Mouse (Mus musculus): Measurements from ENCODE around the gene Slc8a2. TPM values are rescaled to one million over a fixed set of nuclear protein-coding genes. Genes with fewer than 3 reads are reported as not detected.

Slc8a2 gene
- total and polyA plus RNA-seq, 2 experiments from 2014 or later: 1.1 to 76.0 TPM

- no peak overlapping the region for H3K4me2 ChIP-seq (ENCODE audit: low read depth, low read length, poor library complexity, severe bottlenecking)
- H3K36me3 ChIP-seq (ENCODE audit: insufficient read depth, low read length): peaks cover 82% of the 10 kb centered on the region
- no peaks in the 10 kb centered on the region for H3K9me3 ChIP-seq (ENCODE audit: low read length)
- WGBS: 95% methylated on average over 13 of the region's 13 CpGs
- no peaks in the 10 kb centered on the region for H3K4me1 ChIP-seq (ENCODE audit: insufficient read depth, low read length)
- no peak overlapping the region for H3K27ac ChIP-seq (ENCODE audit: low read depth, low read length)
- no peaks in the 10 kb centered on the region for H3K27me3 ChIP-seq (ENCODE audit: insufficient read depth, low read length)
- TF ChIP-seq CTCF (IDR thresholded peaks at IDR 0.05): no peak
- DNase-seq (ENCODE audit: low spot score) (no peak), ATAC-seq (ENCODE audit: low FRiP score) (no peak)
- H3K9ac ChIP-seq (replicated peaks; ENCODE audit: low read length, poor library complexity, severe bottlenecking): no peak overlapping the region
- no peak overlapping the region for H3K4me3 ChIP-seq (ENCODE audit: low read depth, low read length)
Observed at GRCm38 (mm10) chr7:16203505-16203903, 73.9 kb downstream of the Slc8a2 start.

DNA sequence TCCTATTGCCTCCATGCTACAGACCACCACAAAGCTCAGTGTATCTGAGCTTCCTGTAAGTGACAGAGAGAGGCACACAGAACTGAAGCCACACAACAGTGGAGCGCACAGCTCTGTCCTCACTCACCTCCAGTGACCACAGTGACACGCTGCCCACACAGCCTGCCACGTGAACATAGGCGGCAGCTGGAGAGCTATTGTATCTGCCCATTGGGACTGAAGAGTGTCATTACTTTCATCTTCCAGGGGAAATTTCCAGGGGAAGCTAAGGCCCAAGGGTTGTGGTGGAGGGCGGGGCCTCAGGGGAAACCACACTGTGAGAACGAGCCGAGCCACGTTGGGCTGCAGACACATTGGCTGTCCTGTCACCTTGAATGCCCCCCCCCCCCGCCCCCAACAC, 75.2 kb downstream of the Slc8a2 start:
- no peak for ATAC-seq (ENCODE audit: low FRiP score)
- no peaks in the 10 kb centered on the region for H3K4me1 ChIP-seq (ENCODE audit: insufficient read depth, low read length)
- no peak for TF ChIP-seq CTCF (IDR thresholded peaks at IDR 0.05)

GRCm38 (mm10) chr7:16207076-16207475, 77.5 kb downstream of the Slc8a2 start:
- H3K9ac ChIP-seq (replicated peaks; ENCODE audit: low read length, poor library complexity, severe bottlenecking): no peak overlapping the region
- H3K27me3 ChIP-seq (ENCODE audit: insufficient read depth, low read length): no peaks in the 10 kb centered on the region
- no peak overlapping the region for H3K27ac ChIP-seq (ENCODE audit: low read depth, low read length)
- H3K4me1 ChIP-seq (ENCODE audit: insufficient read depth, low read length): no peaks in the 10 kb centered on the region
- H3K36me3 ChIP-seq (ENCODE audit: insufficient read depth, low read length): peaks cover 74% of the 10 kb centered on the region
- H3K4me2 ChIP-seq (ENCODE audit: low read depth, low read length, poor library complexity, severe bottlenecking): no peak overlapping the region
- H3K9me3 ChIP-seq (ENCODE audit: low read length): no peaks in the 10 kb centered on the region
- 90% methylated on average over 7 of the region's 7 CpGs for WGBS
- H3K4me3 ChIP-seq (ENCODE audit: low read depth, low read length): no peak overlapping the region
- ATAC-seq (ENCODE audit: low FRiP score) (no peak), DNase-seq (ENCODE audit: low spot score) (no peak)
- no peak for TF ChIP-seq CTCF (IDR thresholded peaks at IDR 0.05)

More for the DNA sequence above, 75.2 kb downstream of the Slc8a2 start:
- 86% methylated on average over 9 of the region's 9 CpGs for WGBS
- Histone ChIP-seq H3K27ac (ENCODE audit: low read depth, low read length) (no peak overlapping the region), H3K9me3 (ENCODE audit: low read length) (no peaks in the 10 kb centered on the region), H3K4me2 (ENCODE audit: low read depth, low read length, poor library complexity, severe bottlenecking) (no peak overlapping the region), H3K4me3 (ENCODE audit: low read depth, low read length) (no peak overlapping the region), H3K36me3 (ENCODE audit: insufficient read depth, low read length) (peaks cover 75% of the 10 kb centered on the region), H3K9ac (replicated peaks; ENCODE audit: low read length, poor library complexity, severe bottlenecking) (no peak overlapping the region), H3K27me3 (ENCODE audit: insufficient read depth, low read length) (no peaks in the 10 kb centered on the region)
- no peak for DNase-seq (ENCODE audit: low spot score)

- Histone ChIP-seq H3K9ac (replicated peaks; ENCODE audit: low read length, poor library complexity, severe bottlenecking) (no peak overlapping the region), H3K4me2 (ENCODE audit: low read depth, low read length, poor library complexity, severe bottlenecking) (no peak overlapping the region), H3K36me3 (ENCODE audit: insufficient read depth, low read length) (peaks cover 72% of the 10 kb centered on the region), H3K4me1 (ENCODE audit: insufficient read depth, low read length) (no peaks in the 10 kb centered on the region), H3K9me3 (ENCODE audit: low read length) (no peaks in the 10 kb centered on the region), H3K27me3 (ENCODE audit: insufficient read depth, low read length) (no peaks in the 10 kb centered on the region), H3K4me3 (ENCODE audit: low read depth, low read length) (no peak overlapping the region), H3K27ac (ENCODE audit: low read depth, low read length) (no peak overlapping the region)
- DNase-seq (ENCODE audit: low spot score): no peak
- TF ChIP-seq CTCF (IDR thresholded peaks at IDR 0.05): no peak
- no peak for ATAC-seq (ENCODE audit: low FRiP score)
- WGBS: 90% methylated on average over 10 of the region's 10 CpGs
Observed at GRCm38 (mm10) chr7:16207496-16207895, 77.9 kb downstream of the Slc8a2 start.

DNA sequence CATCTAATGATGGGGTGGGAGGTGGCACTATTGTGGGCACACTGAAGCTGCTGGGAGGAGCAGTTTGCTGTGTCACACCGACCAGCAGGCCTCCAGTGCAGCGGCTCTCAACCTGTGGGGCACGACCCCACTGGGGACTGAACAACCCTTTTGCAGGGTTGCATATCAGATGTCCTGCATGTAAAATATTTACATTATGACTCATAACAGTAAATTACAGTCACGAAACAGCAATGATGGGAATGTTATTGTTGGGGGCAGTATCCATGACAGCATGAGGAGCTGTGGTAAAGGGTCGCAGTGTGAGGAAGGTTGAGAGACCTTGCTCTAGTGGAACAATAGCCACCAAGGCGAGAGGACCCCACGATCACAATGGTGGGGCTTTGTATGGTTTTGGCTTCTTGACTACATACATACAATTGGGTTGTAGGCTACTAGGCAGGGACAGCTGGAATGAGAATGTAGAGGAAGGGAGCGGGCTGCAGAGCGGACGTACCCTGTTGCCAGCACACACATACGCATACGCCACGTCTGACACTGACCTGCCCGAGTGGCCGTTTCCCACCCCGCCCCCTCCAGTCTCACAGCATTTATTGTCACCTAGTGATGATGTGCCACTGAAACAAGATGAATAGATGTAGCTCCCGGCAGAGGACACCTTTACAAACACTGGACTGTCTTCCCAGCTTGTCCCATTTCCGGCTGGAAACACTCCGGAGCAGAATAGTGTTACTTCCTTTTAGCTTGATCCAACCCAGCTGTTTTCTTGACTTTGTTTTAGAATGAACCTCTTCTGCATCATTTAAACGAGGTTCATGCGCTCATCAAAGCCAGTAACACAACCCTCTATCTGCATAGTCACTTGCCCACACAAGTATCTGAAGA, 79.4 kb downstream of the Slc8a2 start:
- Histone ChIP-seq H3K36me3 (ENCODE audit: insufficient read depth, low read length) (peaks cover 72% of the 10 kb centered on the region), H3K4me3 (ENCODE audit: low read depth, low read length) (no peak overlapping the region), H3K4me1 (ENCODE audit: insufficient read depth, low read length) (no peaks in the 10 kb centered on the region), H3K9me3 (ENCODE audit: low read length) (no peaks in the 10 kb centered on the region), H3K9ac (replicated peaks; ENCODE audit: low read length, poor library complexity, severe bottlenecking) (no peak overlapping the region), H3K4me2 (ENCODE audit: low read depth, low read length, poor library complexity, severe bottlenecking) (no peak overlapping the region), H3K27me3 (ENCODE audit: insufficient read depth, low read length) (no peaks in the 10 kb centered on the region), H3K27ac (ENCODE audit: low read depth, low read length) (no peak overlapping the region)
- no peak for DNase-seq (ENCODE audit: low spot score)
- no peak for TF ChIP-seq CTCF (IDR thresholded peaks at IDR 0.05)
- ATAC-seq (ENCODE audit: low FRiP score): no peak
- 93% methylated on average over 21 of the region's 21 CpGs for WGBS

Other genes with a start within 250 kb of the Slc8a2 start
- 0.24 TPM in 1 of 2 replicates, not detected in the other for gene Crx, start 249.9 kb upstream of the Slc8a2 start, total RNA-seq (2014; rRNA removed)
- 0.22 TPM in 1 of 2 replicates, not detected in the other for gene Crx, start 249.9 kb upstream of the Slc8a2 start, polyA plus RNA-seq (2015; fragmentation: Nextera tagmentation; extraction: Ambion mirVana)
- gene Crxos, start 247.2 kb upstream of the Slc8a2 start, total RNA-seq (2014; rRNA removed): not detected in 2 replicates
- gene Crxos, start 247.2 kb upstream of the Slc8a2 start, polyA plus RNA-seq (2015; fragmentation: Nextera tagmentation; extraction: Ambion mirVana): not detected in 2 replicates
- 718 and 730 TPM in 2 replicates for gene Selenow, start 207.4 kb upstream of the Slc8a2 start, total RNA-seq (2014; rRNA removed)
- gene Selenow, start 207.4 kb upstream of the Slc8a2 start, polyA plus RNA-seq (2015; fragmentation: Nextera tagmentation; extraction: Ambion mirVana): 2,106 and 2,315 TPM in 2 replicates
- 82.8 and 104 TPM in 2 replicates for gene Nop53, start 183.8 kb upstream of the Slc8a2 start, total RNA-seq (2014; rRNA removed)
- 128 and 143 TPM in 2 replicates for gene Nop53, start 183.8 kb upstream of the Slc8a2 start, polyA plus RNA-seq (2015; fragmentation: Nextera tagmentation; extraction: Ambion mirVana)
- gene Ehd2, start 162.3 kb upstream of the Slc8a2 start, total RNA-seq (2014; rRNA removed): 5.6 and 5.9 TPM in 2 replicates
- 3.9 and 4.3 TPM in 2 replicates for gene Ehd2, start 162.3 kb upstream of the Slc8a2 start, polyA plus RNA-seq (2015; fragmentation: Nextera tagmentation; extraction: Ambion mirVana)
- 6.3 and 7.0 TPM in 2 replicates for gene Bicra, start 81.9 kb upstream of the Slc8a2 start, total RNA-seq (2014; rRNA removed)
- gene Bicra, start 81.9 kb upstream of the Slc8a2 start, polyA plus RNA-seq (2015; fragmentation: Nextera tagmentation; extraction: Ambion mirVana): 3.1 and 4.1 TPM in 2 replicates
- gene Zfp541, start 68.0 kb upstream of the Slc8a2 start, total RNA-seq (2014; rRNA removed): 0.14 and 0.33 TPM in 2 replicates
- 0.15 TPM in 2 replicates for gene Zfp541, start 68.0 kb upstream of the Slc8a2 start, polyA plus RNA-seq (2015; fragmentation: Nextera tagmentation; extraction: Ambion mirVana)
- 375 and 403 TPM in 2 replicates for gene Napa, start 31.4 kb upstream of the Slc8a2 start, total RNA-seq (2014; rRNA removed)
- 236 and 258 TPM in 2 replicates for gene Napa, start 31.4 kb upstream of the Slc8a2 start, polyA plus RNA-seq (2015; fragmentation: Nextera tagmentation; extraction: Ambion mirVana)
- gene Kptn, start 9.9 kb upstream of the Slc8a2 start, total RNA-seq (2014; rRNA removed): 42.5 and 44.1 TPM in 2 replicates
- 35.9 and 36.7 TPM in 2 replicates for gene Kptn, start 9.9 kb upstream of the Slc8a2 start, polyA plus RNA-seq (2015; fragmentation: Nextera tagmentation; extraction: Ambion mirVana)
- 93.8 and 111 TPM in 2 replicates for gene Meis3, start 45.3 kb downstream of the Slc8a2 start, total RNA-seq (2014; rRNA removed)
- gene Meis3, start 45.3 kb downstream of the Slc8a2 start, polyA plus RNA-seq (2015; fragmentation: Nextera tagmentation; extraction: Ambion mirVana): 106 TPM in 2 replicates
- gene Dhx34, start 92.2 kb downstream of the Slc8a2 start, total RNA-seq (2014; rRNA removed): 18.3 and 21.7 TPM in 2 replicates
- 9.3 and 10.3 TPM in 2 replicates for gene Dhx34, start 92.2 kb downstream of the Slc8a2 start, polyA plus RNA-seq (2015; fragmentation: Nextera tagmentation; extraction: Ambion mirVana)
- 0.05 and 0.09 TPM in 2 replicates for gene C5ar2, start 114.3 kb downstream of the Slc8a2 start, total RNA-seq (2014; rRNA removed)
- gene C5ar2, start 114.3 kb downstream of the Slc8a2 start, polyA plus RNA-seq (2015; fragmentation: Nextera tagmentation; extraction: Ambion mirVana): 0.14 and 0.20 TPM in 2 replicates
- 0.85 and 1.4 TPM in 2 replicates for gene C5ar1, start 129.7 kb downstream of the Slc8a2 start, total RNA-seq (2014; rRNA removed)
- gene C5ar1, start 129.7 kb downstream of the Slc8a2 start, polyA plus RNA-seq (2015; fragmentation: Nextera tagmentation; extraction: Ambion mirVana): 1.4 TPM in 2 replicates
- gene Inafm1, start 143.8 kb downstream of the Slc8a2 start, total RNA-seq (2014; rRNA removed): 58.2 and 60.5 TPM in 2 replicates
- 84.2 and 84.5 TPM in 2 replicates for gene Inafm1, start 143.8 kb downstream of the Slc8a2 start, polyA plus RNA-seq (2015; fragmentation: Nextera tagmentation; extraction: Ambion mirVana)
- 31.5 and 35.0 TPM in 2 replicates for gene Ccdc9, start 157.0 kb downstream of the Slc8a2 start, total RNA-seq (2014; rRNA removed)
- 12.7 and 13.6 TPM in 2 replicates for gene Ccdc9, start 157.0 kb downstream of the Slc8a2 start, polyA plus RNA-seq (2015; fragmentation: Nextera tagmentation; extraction: Ambion mirVana)
- 45.1 and 50.6 TPM in 2 replicates for gene Bbc3, start 178.6 kb downstream of the Slc8a2 start, total RNA-seq (2014; rRNA removed)
- gene Bbc3, start 178.6 kb downstream of the Slc8a2 start, polyA plus RNA-seq (2015; fragmentation: Nextera tagmentation; extraction: Ambion mirVana): 38.9 and 39.0 TPM in 2 replicates